Mouse (Mus musculus) ES-E14 (cell line): ENCODE measurements at regions not wholly inside any gene's neighbourhood (a gene's known extent, or its start where the extent isn't known, plus 50 kb on each side); places are given as distances from the start of the nearest gene placed in this dataset.

ENCODE experiments used
- HCFC1 ChIP-seq: IDR thresholded peaks from 2 replicates; pipeline ENCODE4 v1.6.1; 2012; ENCODE audit warnings: low read length, inconsistent platforms, borderline replicate concordance; ENCODE audit not compliant: insufficient read depth
- MAFK ChIP-seq: IDR thresholded peaks from 2 replicates; pipeline ENCODE4 v1.6.1; 2014; ENCODE audit warnings: mild to moderate bottlenecking, low read depth, low read length, inconsistent platforms; ENCODE audit not compliant: insufficient read depth
- ZC3H11A ChIP-seq: IDR thresholded peaks from 2 replicates; pipeline ENCODE4 v1.6.1; 2012; ENCODE audit warnings: low read depth, mild to moderate bottlenecking, inconsistent platforms, low read length, borderline replicate concordance
- ZNF384 ChIP-seq: IDR thresholded peaks from 2 replicates; pipeline ENCODE4 v1.6.1; 2012; ENCODE audit warnings: low read depth, low read length, inconsistent platforms

- no peak for TF ChIP-seq ZNF384
- no peak for TF ChIP-seq MAFK
- TF ChIP-seq HCFC1: no peak
- no peak for TF ChIP-seq ZC3H11A
Measured at GRCm38 (mm10) chr7:123796096-123796495, 186.6 kb upstream of the Hs3st4 start.
